Mouse (Mus musculus): ENCODE results near the gene Ezh1. TPM values are rescaled to one million over a fixed set of nuclear protein-coding genes. Genes with fewer than 3 reads are reported as not detected.

The Ezh1 gene
- polyA plus RNA-seq (2017; shearing (Covaris generic)), result 98.0 TPM

GRCm38 (mm10) chr11:101226065-101226701 is at the start of gene Ezh1:
Gene Ezh1, minus strand, starts transcription at chr11:101226463.

GRCm38 (mm10) chr11:101259948-101260825 is 33.9 kb upstream of the Ezh1 start, which contains the start of gene Wnk4:
Gene Wnk4, plus strand, starts transcription at chr11:101260567.

GRCm38 (mm10) chr11:101253613-101254389 is 27.5 kb upstream of the Ezh1 start, which contains the start of gene Vps25:
Gene Vps25, plus strand, starts transcription at chr11:101253707.

GRCm38 (mm10) chr11:101245855-101246701 is 19.8 kb upstream of the Ezh1 start, which contains the start of gene Ramp2:
Gene Ramp2, plus strand, starts transcription at chr11:101246028.

GRCm38 (mm10) chr11:101174851-101175628 is 51.2 kb downstream of the Ezh1 start, which contains the start of gene Ccr10:
Gene Ccr10, minus strand, starts transcription at chr11:101175443.

GRCm38 (mm10) chr11:101170811-101171610 is 55.3 kb downstream of the Ezh1 start, which contains the start of gene Plekhh3:
Gene Plekhh3, minus strand, starts transcription at chr11:101171351.

GRCm38 (mm10) chr11:101170354-101170810 is 55.9 kb downstream of the Ezh1 start, which contains the start of gene Cntnap1:
Gene Cntnap1, plus strand, starts transcription at chr11:101170523.

GRCm38 (mm10) chr11:101155728-101156371 is 70.4 kb downstream of the Ezh1 start, which contains the start of gene Tubg2:
Gene Tubg2, plus strand, starts transcription at chr11:101155907.

Other genes starting within 250 kb of the Ezh1 start
- gene Atp6v0a1, start 217.0 kb downstream of the Ezh1 start, polyA plus RNA-seq (2017; shearing (Covaris generic)), result 6.4 TPM
- 5.5 TPM for gene Naglu, start 156.5 kb downstream of the Ezh1 start, polyA plus RNA-seq (2017; shearing (Covaris generic))
- gene Hsd17b1, start 148.1 kb downstream of the Ezh1 start, polyA plus RNA-seq (2017; shearing (Covaris generic)), result 0.20 TPM
- gene Coasy, start 143.9 kb downstream of the Ezh1 start, polyA plus RNA-seq (2017; shearing (Covaris generic)), result 41.6 TPM
- gene Mlx, start 139.2 kb downstream of the Ezh1 start, polyA plus RNA-seq (2017; shearing (Covaris generic)), result 123 TPM
- 9.8 TPM for gene Psmc3ip, start 131.0 kb downstream of the Ezh1 start, polyA plus RNA-seq (2017; shearing (Covaris generic))
- gene Retreg3, start 106.6 kb downstream of the Ezh1 start, polyA plus RNA-seq (2017; shearing (Covaris generic)), result 43.8 TPM
- 44.6 TPM for gene Tubg1, start 106.5 kb downstream of the Ezh1 start, polyA plus RNA-seq (2017; shearing (Covaris generic))
- 4.5 TPM for gene Tubg2, start 70.6 kb downstream of the Ezh1 start, polyA plus RNA-seq (2017; shearing (Covaris generic))
- gene Cntnap1, start 55.9 kb downstream of the Ezh1 start, polyA plus RNA-seq (2017; shearing (Covaris generic)), result 0.05 TPM
- not detected for gene Plekhh3, start 55.1 kb downstream of the Ezh1 start, polyA plus RNA-seq (2017; shearing (Covaris generic))
- 2.0 TPM for gene Ccr10, start 51.0 kb downstream of the Ezh1 start, polyA plus RNA-seq (2017; shearing (Covaris generic))
- gene Ramp2, start 19.6 kb upstream of the Ezh1 start, polyA plus RNA-seq (2017; shearing (Covaris generic)), result 0.36 TPM
- gene Vps25, start 27.2 kb upstream of the Ezh1 start, polyA plus RNA-seq (2017; shearing (Covaris generic)), result 178 TPM
- gene Wnk4, start 34.1 kb upstream of the Ezh1 start, polyA plus RNA-seq (2017; shearing (Covaris generic)), result 6.2 TPM
- gene Cntd1, start 52.5 kb upstream of the Ezh1 start, polyA plus RNA-seq (2017; shearing (Covaris generic)), result 0.33 TPM
- 134 TPM for gene Coa3, start 52.7 kb upstream of the Ezh1 start, polyA plus RNA-seq (2017; shearing (Covaris generic))
- gene Becn1, start 75.8 kb upstream of the Ezh1 start, polyA plus RNA-seq (2017; shearing (Covaris generic)), result 232 TPM
- gene Psme3, start 89.8 kb upstream of the Ezh1 start, polyA plus RNA-seq (2017; shearing (Covaris generic)), result 93.7 TPM
- 3.4 TPM for gene Aoc2, start 98.6 kb upstream of the Ezh1 start, polyA plus RNA-seq (2017; shearing (Covaris generic))
- gene Aoc3, start 104.1 kb upstream of the Ezh1 start, polyA plus RNA-seq (2017; shearing (Covaris generic)), result not detected
- gene G6pc, start 141.1 kb upstream of the Ezh1 start, polyA plus RNA-seq (2017; shearing (Covaris generic)), result not detected
- 51.8 TPM for gene Aarsd1, start 191.2 kb upstream of the Ezh1 start, polyA plus RNA-seq (2017; shearing (Covaris generic))
- gene Gm27029, start 198.3 kb upstream of the Ezh1 start, polyA plus RNA-seq (2017; shearing (Covaris generic)), result 2.4 TPM
- gene Rundc1, start 198.6 kb upstream of the Ezh1 start, polyA plus RNA-seq (2017; shearing (Covaris generic)), result 7.5 TPM
- gene Ptges3l, start 198.9 kb upstream of the Ezh1 start, polyA plus RNA-seq (2017; shearing (Covaris generic)), result 0.94 TPM
- gene Rpl27, start 215.8 kb upstream of the Ezh1 start, polyA plus RNA-seq (2017; shearing (Covaris generic)), result 395 TPM
- 215 TPM for gene Ifi35, start 221.9 kb upstream of the Ezh1 start, polyA plus RNA-seq (2017; shearing (Covaris generic))
- gene Rnd2, start 238.5 kb upstream of the Ezh1 start, polyA plus RNA-seq (2017; shearing (Covaris generic)), result not detected
- gene Vat1, start 239.8 kb upstream of the Ezh1 start, polyA plus RNA-seq (2017; shearing (Covaris generic)), result 0.38 TPM